Mouse (Mus musculus) liver, embryonic 15.5 days (tissue): ENCODE results near the gene Gatd1. TPM values are rescaled to one million over a fixed set of nuclear protein-coding genes. Genes with fewer than 3 reads are reported as not detected.

Source experiments
- ATAC-seq: fragments of 200-750 bp; cut with Nextera tagmentation; 2 replicates; pipeline ENCODE4 v1.8.0; 2017; ENCODE audit warnings: moderate number of reproducible peaks, mild to moderate bottlenecking, moderate library complexity; ENCODE audit not compliant: insufficient read depth
- H3K27ac ChIP-seq: fragments of 300-500 bp; sonication (generic); replicated peaks from 2 replicates; pipeline ENCODE4 v1.5.1; 2015; ENCODE audit warnings: mild to moderate bottlenecking, inconsistent platforms
- H3K27me3 ChIP-seq: fragments of 300-500 bp; sonication (generic); 2 replicates; pipeline ENCODE4 v1.6.1; 2015; ENCODE audit warnings: mild to moderate bottlenecking, inconsistent platforms
- H3K36me3 ChIP-seq: fragments of 300-500 bp; sonication (generic); replicated peaks from 2 replicates; pipeline ENCODE4 v1.6.1; 2015; ENCODE audit warnings: moderate library complexity, mild to moderate bottlenecking, inconsistent platforms
- H3K4me1 ChIP-seq: fragments of 300-500 bp; sonication (generic); replicated peaks from 2 replicates; pipeline ENCODE4 v1.6.1; 2015; ENCODE audit warnings: inconsistent platforms
- H3K4me2 ChIP-seq: fragments of 300-500 bp; sonication (generic); 2 replicates; pipeline ENCODE4 v1.6.1; 2015; ENCODE audit warnings: moderate library complexity, mild to moderate bottlenecking, inconsistent platforms
- H3K4me3 ChIP-seq: fragments of 300-500 bp; sonication (generic); replicated peaks from 2 replicates; pipeline ENCODE4 v1.5.1; 2015; ENCODE audit warnings: mild to moderate bottlenecking, inconsistent platforms
- H3K9ac ChIP-seq: fragments of 300-500 bp; sonication (generic); 2 replicates; pipeline ENCODE4 v1.6.1; 2015; ENCODE audit warnings: moderate library complexity, mild to moderate bottlenecking, inconsistent platforms
- H3K9me3 ChIP-seq: fragments of 300-500 bp; sonication (generic); replicated peaks from 2 replicates; pipeline ENCODE4 v1.6.1; 2016; ENCODE audit warnings: inconsistent platforms
- WGBS: fragments of 180-500 bp; shearing (Covaris S2); methylation state at CpG from one replicate; pipeline ENCODE4 v1.1.7; 2015; ENCODE audit warnings: mixed read lengths; ENCODE audit not compliant: insufficient replicate concordance; 5-methylcytosine and 5-hydroxymethylcytosine counted together
- polyA plus RNA-seq: library from polyadenylated mRNA; unstranded; fragments of >200 nt; fragmentation: Nextera tagmentation; extraction: Ambion mirVana; gene quantifications from 2 replicates; pipeline ENCODE4 v1.2.1, GENCODE M21; 2015

Gene Gatd1
- polyA plus RNA-seq, 1 experiment from 2014 or later, result 15.7 TPM

DNA sequence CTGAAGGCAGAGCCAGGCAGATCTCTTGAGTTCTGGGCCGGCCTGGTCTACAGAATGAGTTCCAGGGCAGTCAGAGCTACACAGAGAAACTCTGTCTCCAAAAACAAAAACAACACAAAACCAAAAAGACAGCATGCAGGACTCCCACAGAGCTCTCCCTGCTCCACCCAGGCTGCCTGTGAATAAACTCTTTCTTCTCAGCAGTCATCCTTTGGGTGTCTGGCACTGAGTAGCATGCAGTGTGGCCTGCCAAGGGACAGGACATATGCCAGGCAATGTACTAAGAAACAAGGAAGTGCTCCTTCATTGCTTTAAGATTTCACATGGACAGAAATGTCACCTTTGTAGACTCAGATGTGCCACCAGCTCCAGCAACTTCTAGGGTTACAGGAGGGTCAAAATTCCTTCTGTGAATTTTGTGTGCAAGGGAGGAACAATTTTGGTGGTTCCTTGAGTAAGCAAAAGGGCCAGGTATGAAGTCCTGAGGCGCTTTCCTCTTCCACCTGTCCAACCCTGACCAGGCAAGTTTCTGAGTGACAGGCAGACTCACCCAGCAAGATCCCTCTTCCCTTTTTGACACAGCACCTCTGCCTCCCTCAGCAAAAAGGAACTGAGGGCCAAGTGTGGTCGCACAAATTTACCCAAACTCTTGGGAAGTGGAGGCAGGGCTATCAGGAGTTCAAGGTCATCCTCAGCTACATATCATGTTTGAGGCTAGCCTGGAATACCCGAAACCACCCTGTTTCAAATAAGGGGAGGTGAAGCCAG is 32.7 kb downstream of the Gatd1 start:
- H3K4me3 ChIP-seq, result no peak overlapping the region
- H3K27me3 ChIP-seq, result no peaks in the 10 kb centered on the region
- H3K4me2 ChIP-seq, result no peak overlapping the region
- ATAC-seq, result no peak
- H3K27ac ChIP-seq, result peak overlapping the region; percentile 54
- H3K9ac ChIP-seq, result no peak overlapping the region
- no peaks in the 10 kb centered on the region for H3K36me3 ChIP-seq
- H3K4me1 ChIP-seq, result peaks cover 35% of the 10 kb centered on the region
- 55% methylated on average over 4 of the region's 4 CpGs for WGBS
- H3K9me3 ChIP-seq, result no peaks in the 10 kb centered on the region

DNA sequence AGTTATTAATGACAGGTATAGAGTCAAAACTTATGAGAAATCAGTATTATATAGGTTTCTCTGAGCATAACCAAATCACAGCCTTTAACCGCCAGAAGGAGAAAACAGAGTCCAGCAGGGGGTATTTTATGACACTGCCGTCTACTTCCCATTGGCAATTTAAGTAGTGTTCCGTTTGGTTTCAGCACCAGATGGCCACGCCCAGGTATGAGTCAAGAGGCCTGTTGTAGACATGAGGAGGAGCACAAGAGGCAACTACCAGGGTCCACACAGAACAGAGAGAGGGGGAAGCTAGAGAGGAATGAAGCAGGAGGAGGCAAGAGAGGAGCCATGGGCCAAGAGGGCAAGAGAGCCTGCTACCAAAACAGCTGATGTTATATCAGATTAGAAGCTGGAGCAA is 34.4 kb downstream of the Gatd1 start:
- H3K4me3 ChIP-seq, result no peak overlapping the region
- H3K27ac ChIP-seq, result peak overlapping the region; percentile 49; the same call in 1 of the 2 replicates
- no peak overlapping the region for H3K9ac ChIP-seq
- no peak overlapping the region for H3K4me2 ChIP-seq
- 38% methylated on average over 4 of the region's 4 CpGs for WGBS
- H3K4me1 ChIP-seq, result peaks cover 35% of the 10 kb centered on the region
- H3K27me3 ChIP-seq, result no peaks in the 10 kb centered on the region
- ATAC-seq, result peak; percentile 37; the same call in 1 of the 2 replicates
- no peaks in the 10 kb centered on the region for H3K36me3 ChIP-seq
- H3K9me3 ChIP-seq, result no peaks in the 10 kb centered on the region

DNA sequence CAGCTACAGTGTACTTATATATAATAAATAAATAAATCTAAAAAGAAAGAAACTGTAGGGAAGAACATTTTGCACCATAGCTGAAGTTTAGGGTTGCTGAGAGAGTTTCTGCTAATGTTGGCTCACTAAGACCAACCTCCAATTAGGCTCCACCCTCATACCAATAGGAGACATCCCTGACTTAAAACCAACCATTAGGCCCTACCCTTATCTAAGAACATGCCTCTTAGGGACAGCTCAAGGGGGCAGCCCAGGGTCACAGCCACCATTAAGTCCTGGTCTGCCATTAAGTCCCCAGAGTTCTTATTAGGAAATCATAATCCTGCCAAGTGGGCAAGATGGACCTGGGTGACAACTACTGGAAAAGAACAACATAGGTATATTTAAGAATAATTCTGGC is 39.5 kb downstream of the Gatd1 start:
- ATAC-seq, result no peak; the same call in 1 of the 2 replicates

GRCm38 (mm10) chr7:141373611-141374010 is 40.3 kb downstream of the Gatd1 start:
- no peaks in the 10 kb centered on the region for H3K27me3 ChIP-seq
- H3K4me2 ChIP-seq, result no peak overlapping the region
- H3K9me3 ChIP-seq, result no peaks in the 10 kb centered on the region
- H3K27ac ChIP-seq, result 0 out of 2 replicates have a peak overlapping the region, but pooled peaks have one; percentile 14
- H3K9ac ChIP-seq, result no peak overlapping the region
- WGBS, result 64% methylated on average over 6 of the region's 6 CpGs
- H3K4me3 ChIP-seq, result no peak overlapping the region
- no peaks in the 10 kb centered on the region for H3K36me3 ChIP-seq
- no peak for ATAC-seq
- peaks cover 32% of the 10 kb centered on the region for H3K4me1 ChIP-seq

More for the DNA sequence above, 39.5 kb downstream of the Gatd1 start:
- no peaks in the 10 kb centered on the region for H3K36me3 ChIP-seq
- H3K27ac ChIP-seq, result no peak overlapping the region
- no peak overlapping the region for H3K4me3 ChIP-seq
- no peak overlapping the region for H3K4me2 ChIP-seq
- no peaks in the 10 kb centered on the region for H3K9me3 ChIP-seq
- H3K27me3 ChIP-seq, result no peaks in the 10 kb centered on the region
- H3K9ac ChIP-seq, result no peak overlapping the region
- H3K4me1 ChIP-seq, result peaks cover 35% of the 10 kb centered on the region

- WGBS, result 48% methylated on average over 6 of the region's 6 CpGs
- H3K27ac ChIP-seq, result peak overlapping the region; percentile 29
- no peak for ATAC-seq
These were observed 41.9 kb downstream of the Gatd1 start for GRCm38 (mm10) chr7:141371942-141372595.

DNA sequence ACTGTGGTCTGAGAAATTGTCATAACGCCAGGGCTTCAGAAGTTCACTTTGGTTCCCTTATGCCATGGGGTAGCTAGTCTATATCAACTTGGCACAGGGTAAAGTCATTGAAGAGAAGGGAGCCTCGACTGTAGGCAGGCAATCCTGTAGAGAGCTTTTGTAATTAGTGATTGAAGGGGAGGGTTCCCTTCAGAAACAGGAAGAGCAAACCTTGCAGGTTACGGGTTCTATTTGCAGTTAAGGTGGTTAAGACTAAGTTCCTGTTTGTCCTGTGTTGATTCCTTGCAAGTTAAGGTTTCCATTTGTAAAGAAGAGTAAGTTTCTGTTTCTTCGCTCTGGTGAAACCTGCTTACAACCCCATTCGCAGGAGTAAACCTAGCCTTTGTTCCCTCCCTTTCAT is 44.0 kb downstream of the Gatd1 start:
- 37% methylated on average over 5 of the region's 5 CpGs for WGBS
- H3K4me1 ChIP-seq, result peaks cover 45% of the 10 kb centered on the region
- H3K9me3 ChIP-seq, result no peaks in the 10 kb centered on the region
- ATAC-seq, result no peak
- H3K27me3 ChIP-seq, result no peaks in the 10 kb centered on the region
- H3K4me2 ChIP-seq, result no peak overlapping the region
- no peaks in the 10 kb centered on the region for H3K36me3 ChIP-seq
- H3K4me3 ChIP-seq, result no peak overlapping the region
- no peak overlapping the region for H3K9ac ChIP-seq
- peak overlapping the region; percentile 36 for H3K27ac ChIP-seq

More at GRCm38 (mm10) chr7:141371942-141372595, 41.9 kb downstream of the Gatd1 start:
- H3K27me3 ChIP-seq, result no peaks in the 10 kb centered on the region
- H3K36me3 ChIP-seq, result no peaks in the 10 kb centered on the region
- H3K9ac ChIP-seq, result no peak overlapping the region
- H3K4me1 ChIP-seq, result peaks cover 32% of the 10 kb centered on the region
- no peaks in the 10 kb centered on the region for H3K9me3 ChIP-seq
- H3K4me3 ChIP-seq, result no peak overlapping the region
- H3K4me2 ChIP-seq, result no peak overlapping the region

GRCm38 (mm10) chr7:141367358-141367757 is 46.6 kb downstream of the Gatd1 start:
- H3K27ac ChIP-seq, result no peak overlapping the region
- H3K4me1 ChIP-seq, result peaks cover 54% of the 10 kb centered on the region
- 73% methylated on average over 4 of the region's 4 CpGs for WGBS
- no peaks in the 10 kb centered on the region for H3K9me3 ChIP-seq
- H3K27me3 ChIP-seq, result no peaks in the 10 kb centered on the region
- H3K4me2 ChIP-seq, result no peak overlapping the region
- H3K36me3 ChIP-seq, result no peaks in the 10 kb centered on the region
- no peak overlapping the region for H3K4me3 ChIP-seq
- no peak for ATAC-seq
- no peak overlapping the region for H3K9ac ChIP-seq

DNA sequence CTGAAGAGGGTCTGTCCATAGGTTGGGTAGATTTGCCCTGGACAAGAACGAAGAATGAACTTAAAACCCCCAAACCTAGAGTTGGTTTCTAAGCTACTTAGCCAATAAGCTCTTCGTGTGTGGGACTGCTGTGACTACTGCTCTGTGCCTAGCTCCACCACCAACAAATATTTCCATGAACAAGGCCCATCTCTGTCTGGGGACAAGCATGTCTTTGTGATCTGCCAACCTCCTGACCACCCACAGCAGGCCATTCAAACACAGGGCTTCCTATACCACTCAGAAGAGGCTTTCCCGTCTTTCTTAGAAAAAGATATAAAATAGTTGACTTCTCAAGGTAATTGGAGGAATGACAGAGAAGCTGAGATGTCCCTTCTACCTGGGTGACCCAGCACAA is 48.9 kb downstream of the Gatd1 start:
- WGBS, result 50% methylated on average over 3 of the region's 3 CpGs
- Histone ChIP-seq H3K4me2 (peak overlapping the region; percentile 62), H3K9me3 (no peaks in the 10 kb centered on the region), H3K4me3 (no peak overlapping the region), H3K27me3 (peaks cover 17% of the 10 kb centered on the region), H3K4me1 (peaks cover 45% of the 10 kb centered on the region), H3K27ac (peak overlapping the region; percentile 93), H3K36me3 (no peaks in the 10 kb centered on the region), H3K9ac (peak overlapping the region; percentile 13; the same call in 1 of the 2 replicates)
- no peak for ATAC-seq

DNA sequence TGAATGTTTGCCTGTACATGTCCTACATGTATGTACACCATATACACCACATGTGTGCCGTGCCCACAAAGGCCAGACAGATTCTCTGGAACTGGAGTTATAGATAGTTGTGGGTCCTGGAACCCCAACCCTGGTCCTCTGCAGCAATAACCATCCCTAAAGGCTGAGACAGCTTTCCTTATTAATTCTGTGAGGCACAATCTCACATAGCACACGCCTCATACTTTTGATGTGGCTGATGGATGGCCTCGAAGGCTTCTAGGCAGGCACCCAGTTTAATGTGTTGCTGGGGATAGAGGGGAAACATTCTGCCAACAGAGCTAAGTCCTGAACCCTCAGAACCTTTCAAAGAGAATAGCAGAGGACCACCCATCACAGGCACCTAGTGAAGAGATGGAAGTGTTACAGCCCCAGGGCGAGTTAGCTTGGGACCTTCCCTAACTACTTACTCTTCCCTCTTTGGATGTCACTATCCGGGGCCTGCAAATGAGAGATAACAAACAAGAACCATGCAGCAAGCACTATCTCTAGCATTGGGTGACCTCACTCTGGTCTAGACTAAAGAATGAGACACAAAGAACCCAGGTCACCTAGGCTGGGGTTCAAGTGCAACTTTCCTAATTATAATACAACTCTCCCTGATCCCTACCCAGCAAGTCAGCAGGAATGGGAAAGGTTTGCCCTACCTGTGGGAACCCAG is 49.4 kb downstream of the Gatd1 start:
- whole genome bisulfite sequencing, result 37% methylated on average over 5 of the region's 5 CpGs
- no peaks in the 10 kb centered on the region for H3K9me3 ChIP-seq
- 0 out of 2 replicates have a peak overlapping the region, but pooled peaks have one; percentile 4 for H3K4me3 ChIP-seq
- H3K9ac ChIP-seq, result peak overlapping the region; percentile 13; the same call in 1 of the 2 replicates
- peak overlapping the region; percentile 93 for H3K27ac ChIP-seq
- H3K27me3 ChIP-seq, result peaks cover 18% of the 10 kb centered on the region
- peak; percentile 93 for ATAC-seq
- peak overlapping the region; percentile 62 for H3K4me2 ChIP-seq
- peaks cover 42% of the 10 kb centered on the region for H3K4me1 ChIP-seq
- no peaks in the 10 kb centered on the region for H3K36me3 ChIP-seq

- peaks cover 39% of the 10 kb centered on the region for H3K4me1 ChIP-seq
- H3K9ac ChIP-seq, result peak overlapping the region; percentile 31
- 45% methylated on average over 2 of the region's 2 CpGs for WGBS
- no peaks in the 10 kb centered on the region for H3K9me3 ChIP-seq
- H3K27ac ChIP-seq, result peak overlapping the region; percentile 93
- peak; percentile 47 for ATAC-seq
- no peaks in the 10 kb centered on the region for H3K36me3 ChIP-seq
- H3K4me2 ChIP-seq, result peak overlapping the region; percentile 62
- H3K4me3 ChIP-seq, result no peak overlapping the region
- peaks cover 23% of the 10 kb centered on the region for H3K27me3 ChIP-seq
These were observed 50.2 kb downstream of the Gatd1 start for GRCm38 (mm10) chr7:141363752-141364125.
